Mouse (Mus musculus): ENCODE results near the gene Rfpl4.

- TF ChIP-seq CTCF (conservative IDR thresholded peaks at IDR 0.05; ENCODE audit: insufficient read depth, insufficient read length, low read depth, low read length) (no peak), POLR2A (IDR thresholded peaks at IDR 0.05; ENCODE audit: low read depth, low read length) (no peak)
Measured at GRCm38 (mm10) chr7:5080010-5080751, 36.6 kb downstream of the Rfpl4 start, which contains the start of gene Epn1.

Data from kidney, adult 2 months (tissue).